ENCODE assay signal across 8 mouse cellular contexts in genomic region chr6:127359391-127359874, GRCm38 (mm10).
A peak's percentile ranks its signal among the peaks of the same experiment; 100 is the strongest.
DNase-seq lines count a peak whose midpoint lies in the region; ATAC-seq lines count a peak whose summit lies in the region.

No protein-coding gene starts in this region.

- no peaks in the 10 kb centered on the region for H3K36me3 ChIP-seq in liver, embryonic 12.5 days

- no peak overlapping the region for H3K4me2 ChIP-seq in liver, embryonic 12.5 days

- H3K27ac ChIP-seq in liver, embryonic 12.5 days = no peak overlapping the region

- peaks cover 6% of the 10 kb centered on the region for H3K4me1 ChIP-seq in liver, embryonic 12.5 days

- 22% methylated on average over 9 of the region's 9 CpGs for WGBS in liver, embryonic 12.5 days (ENCODE audit: insufficient replicate concordance)

- no peaks in the 10 kb centered on the region for H3K9me3 ChIP-seq in liver, embryonic 12.5 days (replicated peaks)

- H3K27me3 ChIP-seq in liver, embryonic 12.5 days (replicated peaks) = peaks cover 34% of the 10 kb centered on the region

- no peak overlapping the region for H3K4me3 ChIP-seq in liver, embryonic 12.5 days

- H3K9ac ChIP-seq in liver, embryonic 12.5 days = no peak overlapping the region

- ATAC-seq in liver, embryonic 12.5 days = 0 out of 2 replicates have a peak, but pooled peaks have one; percentile 35

- DNase-seq in A20 (ENCODE audit: low read depth, low spot score) (peak; percentile 60), ES-CJ7 (ENCODE audit: low read depth, low spot score) (peak; percentile 45)
- peak; percentile 45 to 62 for DNase-seq in cerebellum, adult 18-20 months
- DNase-seq in frontal cortex, postnatal 25 days (ENCODE audit: low spot score in 2 of 2) = peak; percentile 65 to 68
- peak; percentile 89 for DNase-seq in kidney, postnatal 10 days
- DNase-seq in right cerebral cortex, adult 2 months (ENCODE audit: low spot score in 2 of 2) = peak; percentile 84 to 86
- DNase-seq in Muller cell, postnatal 12 days (ENCODE audit: inconsistent ontology term) = no peak
